Mouse (Mus musculus): ENCODE results near the gene Ptpn4. TPM values are rescaled to one million over a fixed set of nuclear protein-coding genes. Genes with fewer than 3 reads are reported as not detected.

Ptpn4 gene
- polyA plus RNA-seq, 1 experiment from 2014 or later: 19.4 TPM

GRCm38 (mm10) chr1:119790616-119791015 lies 46.8 kb downstream of the Ptpn4 start:
- H3K27ac ChIP-seq (ENCODE audit: low read depth, low read length): no peak overlapping the region
- no peaks in the 10 kb centered on the region for H3K9me3 ChIP-seq (ENCODE audit: control insufficient read depth, low read length)
- ATAC-seq (replicated peaks; ENCODE audit: low FRiP score): no peak
- no peaks in the 10 kb centered on the region for H3K27me3 ChIP-seq (ENCODE audit: control insufficient read depth, insufficient read depth, low read length)
- DNase-seq (ENCODE audit: low spot score): no peak
- WGBS: 85% methylated on average over 1 of the region's 1 CpGs
- no peaks in the 10 kb centered on the region for H3K36me3 ChIP-seq (ENCODE audit: control insufficient read depth, insufficient read depth, low read length)
- H3K9ac ChIP-seq (ENCODE audit: low read length): no peak overlapping the region
- H3K4me2 ChIP-seq (ENCODE audit: low read depth, low read length, severe bottlenecking): no peak overlapping the region
- H3K4me1 ChIP-seq (replicated peaks; ENCODE audit: control insufficient read depth, insufficient read depth, low read length): no peaks in the 10 kb centered on the region
- H3K4me3 ChIP-seq (ENCODE audit: low read depth, low read length): no peak overlapping the region

- 79% methylated on average over 2 of the region's 2 CpGs for WGBS
- no peak for DNase-seq (ENCODE audit: low spot score)
- no peak overlapping the region for H3K4me2 ChIP-seq (ENCODE audit: low read depth, low read length, severe bottlenecking)
- no peaks in the 10 kb centered on the region for H3K4me1 ChIP-seq (replicated peaks; ENCODE audit: control insufficient read depth, insufficient read depth, low read length)
- ATAC-seq (replicated peaks; ENCODE audit: low FRiP score): no peak
- no peaks in the 10 kb centered on the region for H3K36me3 ChIP-seq (ENCODE audit: control insufficient read depth, insufficient read depth, low read length)
- no peaks in the 10 kb centered on the region for H3K27me3 ChIP-seq (ENCODE audit: control insufficient read depth, insufficient read depth, low read length)
- H3K9me3 ChIP-seq (ENCODE audit: control insufficient read depth, low read length): no peaks in the 10 kb centered on the region
- H3K4me3 ChIP-seq (ENCODE audit: low read depth, low read length): no peak overlapping the region
- H3K9ac ChIP-seq (ENCODE audit: low read length): no peak overlapping the region
- no peak overlapping the region for H3K27ac ChIP-seq (ENCODE audit: low read depth, low read length)
These were observed 61.5 kb downstream of the Ptpn4 start for GRCm38 (mm10) chr1:119775915-119776314.

GRCm38 (mm10) chr1:119735692-119736091 lies 101.7 kb downstream of the Ptpn4 start:
- no peak overlapping the region for H3K4me3 ChIP-seq (ENCODE audit: low read depth, low read length)
- H3K9ac ChIP-seq (ENCODE audit: low read length): no peak overlapping the region
- peaks cover 12% of the 10 kb centered on the region for H3K36me3 ChIP-seq (ENCODE audit: control insufficient read depth, insufficient read depth, low read length)
- H3K4me2 ChIP-seq (ENCODE audit: low read depth, low read length, severe bottlenecking): no peak overlapping the region
- DNase-seq (ENCODE audit: low spot score): no peak
- H3K27ac ChIP-seq (ENCODE audit: low read depth, low read length): no peak overlapping the region
- peaks cover 7% of the 10 kb centered on the region; the same call in 1 of the 2 replicates for H3K9me3 ChIP-seq (ENCODE audit: control insufficient read depth, low read length)
- ATAC-seq (replicated peaks; ENCODE audit: low FRiP score): no peak
- H3K27me3 ChIP-seq (ENCODE audit: control insufficient read depth, insufficient read depth, low read length): no peaks in the 10 kb centered on the region
- no peaks in the 10 kb centered on the region for H3K4me1 ChIP-seq (replicated peaks; ENCODE audit: control insufficient read depth, insufficient read depth, low read length)

GRCm38 (mm10) chr1:119734801-119735200 lies 102.6 kb downstream of the Ptpn4 start:
- H3K9me3 ChIP-seq (ENCODE audit: control insufficient read depth, low read length): peaks cover under 1% of the 10 kb centered on the region; the same call in 1 of the 2 replicates
- no peak overlapping the region for H3K4me3 ChIP-seq (ENCODE audit: low read depth, low read length)
- ATAC-seq (replicated peaks; ENCODE audit: low FRiP score) (no peak), DNase-seq (ENCODE audit: low spot score) (no peak)
- no peak overlapping the region for H3K27ac ChIP-seq (ENCODE audit: low read depth, low read length)
- no peaks in the 10 kb centered on the region for H3K4me1 ChIP-seq (replicated peaks; ENCODE audit: control insufficient read depth, insufficient read depth, low read length)
- no peaks in the 10 kb centered on the region for H3K27me3 ChIP-seq (ENCODE audit: control insufficient read depth, insufficient read depth, low read length)
- H3K4me2 ChIP-seq (ENCODE audit: low read depth, low read length, severe bottlenecking): no peak overlapping the region
- H3K9ac ChIP-seq (ENCODE audit: low read length): no peak overlapping the region
- 88% methylated on average over 1 of the region's 1 CpGs for WGBS
- peaks cover 4% of the 10 kb centered on the region for H3K36me3 ChIP-seq (ENCODE audit: control insufficient read depth, insufficient read depth, low read length)

GRCm38 (mm10) chr1:119731166-119731565 lies 106.2 kb downstream of the Ptpn4 start:
- ATAC-seq (replicated peaks; ENCODE audit: low FRiP score) (no peak), DNase-seq (ENCODE audit: low spot score) (no peak)
- no peaks in the 10 kb centered on the region for H3K4me1 ChIP-seq (replicated peaks; ENCODE audit: control insufficient read depth, insufficient read depth, low read length)
- 90% methylated on average over 2 of the region's 2 CpGs for WGBS
- no peak overlapping the region for H3K4me3 ChIP-seq (ENCODE audit: low read depth, low read length)
- H3K27ac ChIP-seq (ENCODE audit: low read depth, low read length): no peak overlapping the region
- no peaks in the 10 kb centered on the region for H3K27me3 ChIP-seq (ENCODE audit: control insufficient read depth, insufficient read depth, low read length)
- no peaks in the 10 kb centered on the region for H3K36me3 ChIP-seq (ENCODE audit: control insufficient read depth, insufficient read depth, low read length)
- no peak overlapping the region for H3K4me2 ChIP-seq (ENCODE audit: low read depth, low read length, severe bottlenecking)
- H3K9me3 ChIP-seq (ENCODE audit: control insufficient read depth, low read length): no peaks in the 10 kb centered on the region
- no peak overlapping the region for H3K9ac ChIP-seq (ENCODE audit: low read length)

GRCm38 (mm10) chr1:119713017-119713416 lies 124.4 kb downstream of the Ptpn4 start:
- DNase-seq (ENCODE audit: low spot score): no peak
- Histone ChIP-seq H3K4me2 (ENCODE audit: low read depth, low read length, severe bottlenecking) (no peak overlapping the region), H3K9ac (ENCODE audit: low read length) (no peak overlapping the region), H3K27ac (ENCODE audit: low read depth, low read length) (no peak overlapping the region), H3K36me3 (ENCODE audit: control insufficient read depth, insufficient read depth, low read length) (no peaks in the 10 kb centered on the region), H3K27me3 (ENCODE audit: control insufficient read depth, insufficient read depth, low read length) (no peaks in the 10 kb centered on the region), H3K9me3 (ENCODE audit: control insufficient read depth, low read length) (no peaks in the 10 kb centered on the region), H3K4me1 (replicated peaks; ENCODE audit: control insufficient read depth, insufficient read depth, low read length) (no peaks in the 10 kb centered on the region), H3K4me3 (ENCODE audit: low read depth, low read length) (no peak overlapping the region)
- 86% methylated on average over 2 of the region's 2 CpGs for WGBS
- no peak for ATAC-seq (replicated peaks; ENCODE audit: low FRiP score)

- no peak overlapping the region for H3K4me3 ChIP-seq (ENCODE audit: low read depth, low read length)
- H3K9ac ChIP-seq (ENCODE audit: low read length): no peak overlapping the region
- no peaks in the 10 kb centered on the region for H3K9me3 ChIP-seq (ENCODE audit: control insufficient read depth, low read length)
- H3K27ac ChIP-seq (ENCODE audit: low read depth, low read length): no peak overlapping the region
- H3K27me3 ChIP-seq (ENCODE audit: control insufficient read depth, insufficient read depth, low read length): no peaks in the 10 kb centered on the region
- no peaks in the 10 kb centered on the region for H3K36me3 ChIP-seq (ENCODE audit: control insufficient read depth, insufficient read depth, low read length)
- DNase-seq (ENCODE audit: low spot score) (no peak), ATAC-seq (replicated peaks; ENCODE audit: low FRiP score) (no peak)
- no peak overlapping the region for H3K4me2 ChIP-seq (ENCODE audit: low read depth, low read length, severe bottlenecking)
- H3K4me1 ChIP-seq (replicated peaks; ENCODE audit: control insufficient read depth, insufficient read depth, low read length): no peaks in the 10 kb centered on the region
- WGBS: 91% methylated on average over 4 of the region's 4 CpGs
These were observed 130.8 kb downstream of the Ptpn4 start for GRCm38 (mm10) chr1:119706471-119707217.

GRCm38 (mm10) chr1:119696860-119697259 lies 140.6 kb downstream of the Ptpn4 start:
- Histone ChIP-seq H3K4me2 (ENCODE audit: low read depth, low read length, severe bottlenecking) (no peak overlapping the region), H3K36me3 (ENCODE audit: control insufficient read depth, insufficient read depth, low read length) (no peaks in the 10 kb centered on the region; the same call in 1 of the 2 replicates), H3K27me3 (ENCODE audit: control insufficient read depth, insufficient read depth, low read length) (no peaks in the 10 kb centered on the region), H3K4me3 (ENCODE audit: low read depth, low read length) (no peak overlapping the region), H3K27ac (ENCODE audit: low read depth, low read length) (no peak overlapping the region), H3K9me3 (ENCODE audit: control insufficient read depth, low read length) (no peaks in the 10 kb centered on the region), H3K4me1 (replicated peaks; ENCODE audit: control insufficient read depth, insufficient read depth, low read length) (no peaks in the 10 kb centered on the region), H3K9ac (ENCODE audit: low read length) (no peak overlapping the region)
- WGBS: 100% methylated on average over 1 of the region's 1 CpGs
- ATAC-seq (replicated peaks; ENCODE audit: low FRiP score) (no peak), DNase-seq (ENCODE audit: low spot score) (no peak)
